Mouse (Mus musculus) liver, postnatal 0 days (tissue): ENCODE data around the gene Ints3.

ENCODE experiments used
- CTCF ChIP-seq: sonication (generic); IDR thresholded peaks from 2 replicates; pipeline ENCODE4 v1.5.1; 2016; ENCODE audit warnings: antibody characterized with exemption, low read depth
- EP300 ChIP-seq: IDR thresholded peaks from 2 replicates; pipeline ENCODE4 v1.6.1; 2016; ENCODE audit warnings: antibody characterized with exemption, low read depth, mild to moderate bottlenecking

GRCm38 (mm10) chr3:90388192-90388591 is 45.2 kb downstream of the Ints3 start:
- TF ChIP-seq EP300 (no peak), CTCF (no peak)
